Mouse (Mus musculus) megakaryocyte, embryonic 14.5 days (primary cell): ENCODE measurements around the gene Acbd4. TPM values are rescaled to one million over a fixed set of nuclear protein-coding genes. Genes with fewer than 3 reads are reported as not detected.

Experiments used
- H3K27me3 ChIP-seq: replicated peaks from 2 replicates; pipeline ENCODE3; 2012; ENCODE audit warnings: inconsistent platforms
- H3K36me3 ChIP-seq: replicated peaks from 2 replicates; pipeline ENCODE3; 2012; ENCODE audit warnings: low read length, inconsistent platforms, mixed read lengths
- H3K4me1 ChIP-seq: 2 replicates; pipeline ENCODE4 v1.6.1; 2012; ENCODE audit warnings: inconsistent platforms
- H3K4me3 ChIP-seq: replicated peaks from 2 replicates; pipeline ENCODE3; 2012; ENCODE audit warnings: moderate library complexity, mild to moderate bottlenecking, inconsistent platforms
- H3K9me3 ChIP-seq: 2 replicates; pipeline ENCODE4 v1.6.1; 2012; ENCODE audit warnings: inconsistent platforms
- FLI1 ChIP-seq: IDR thresholded peaks from 2 replicates; pipeline ENCODE4 v1.6.1; 2012; ENCODE audit warnings: low read length, inconsistent platforms, mixed read lengths
- GATA1 ChIP-seq: IDR thresholded peaks from 3 replicates; pipeline ENCODE4 v1.6.1; 2012; ENCODE audit warnings: mixed read lengths, low read length, inconsistent platforms, borderline replicate concordance
- polyA plus RNA-seq: library from polyadenylated mRNA; stranded (reverse); fragments of >175 nt; gene quantifications from 2 replicates; pipeline ENCODE4 v1.2.3, GENCODE M21; 2012; ENCODE audit warnings: low replicate concordance; ENCODE audit not compliant: insufficient read depth

Gene Acbd4
- polyA plus RNA-seq, 1 experiment: 61.0 TPM

- Histone ChIP-seq H3K4me1 (peaks cover 15% of the 10 kb centered on the region), H3K9me3 (no peaks in the 10 kb centered on the region), H3K4me3 (no peak overlapping the region), H3K27me3 (no peaks in the 10 kb centered on the region), H3K36me3 (peaks cover 54% of the 10 kb centered on the region)
- no peak for TF ChIP-seq GATA1
- no peak for TF ChIP-seq FLI1
These were observed 10.5 kb downstream of the Acbd4 start for GRCm38 (mm10) chr11:103111881-103112551.

DNA sequence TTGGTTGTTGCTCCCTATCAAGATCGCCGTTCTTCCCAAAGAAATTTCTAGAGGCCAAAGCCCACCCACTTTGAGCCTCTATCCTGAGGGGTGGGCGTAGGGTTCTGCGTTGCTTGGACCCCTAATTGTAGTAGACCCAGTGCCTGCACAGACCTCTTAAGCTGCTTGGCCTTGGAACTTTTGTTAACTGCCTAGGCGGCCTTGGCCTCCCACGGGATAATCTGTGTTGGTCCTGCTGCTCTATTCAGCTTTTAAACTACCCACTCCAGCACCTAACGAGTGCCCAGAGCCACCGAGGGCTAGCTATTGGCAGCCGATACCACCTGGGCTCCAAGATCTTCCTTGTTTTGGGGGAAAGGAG is 11.1 kb downstream of the Acbd4 start:
- no peak overlapping the region for H3K4me3 ChIP-seq

DNA sequence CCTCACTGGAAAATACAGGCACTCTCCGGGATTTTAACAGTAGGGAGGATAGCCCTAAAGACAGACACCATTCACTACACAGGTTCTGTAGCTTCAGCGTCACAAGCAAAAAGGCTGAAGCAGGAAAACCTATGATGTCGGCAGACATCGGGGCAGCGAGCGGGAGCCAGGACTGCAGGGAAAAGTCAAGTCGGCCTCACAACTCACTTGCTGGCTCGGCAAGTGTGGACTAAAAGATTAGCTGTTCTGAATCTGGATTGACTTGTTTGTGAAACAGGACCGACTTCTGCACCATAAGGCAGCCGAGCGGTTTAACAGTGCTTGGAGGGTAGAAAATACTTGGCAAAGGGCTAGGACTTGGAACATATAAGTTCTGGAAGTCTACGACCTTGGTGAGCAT is 11.5 kb downstream of the Acbd4 start:
- Histone ChIP-seq H3K4me3 (no peak overlapping the region), H3K9me3 (no peaks in the 10 kb centered on the region), H3K27me3 (no peaks in the 10 kb centered on the region), H3K36me3 (peaks cover 48% of the 10 kb centered on the region), H3K4me1 (peaks cover 15% of the 10 kb centered on the region)
- TF ChIP-seq FLI1 (no peak), GATA1 (no peak)

More for the DNA sequence above, 11.1 kb downstream of the Acbd4 start:
- Histone ChIP-seq H3K36me3 (peaks cover 49% of the 10 kb centered on the region), H3K4me1 (peaks cover 15% of the 10 kb centered on the region), H3K27me3 (no peaks in the 10 kb centered on the region), H3K9me3 (no peaks in the 10 kb centered on the region)
- TF ChIP-seq FLI1 (no peak), GATA1 (no peak)

DNA sequence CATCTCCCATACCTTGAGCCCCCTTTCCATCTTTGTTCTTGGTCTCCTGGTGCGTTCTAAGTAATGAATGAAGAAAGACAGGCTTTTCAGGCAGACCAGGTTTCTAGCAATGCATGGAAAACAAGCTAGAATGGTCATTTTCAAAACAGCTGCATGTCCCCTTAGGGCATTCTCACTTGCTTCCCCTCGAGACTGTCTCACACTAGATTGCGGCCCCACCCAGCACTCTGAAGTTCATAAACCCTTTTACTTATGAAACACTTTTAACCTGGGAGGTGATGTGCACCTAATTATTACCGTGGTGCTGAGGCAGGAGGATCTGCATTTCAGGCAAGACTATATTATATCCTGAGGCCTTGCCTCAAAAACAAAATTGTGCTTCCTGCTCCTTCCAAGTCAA is 12.3 kb downstream of the Acbd4 start:
- Histone ChIP-seq H3K36me3 (peaks cover 47% of the 10 kb centered on the region), H3K27me3 (no peaks in the 10 kb centered on the region), H3K4me1 (peaks cover 20% of the 10 kb centered on the region), H3K9me3 (no peaks in the 10 kb centered on the region), H3K4me3 (no peak overlapping the region)
- TF ChIP-seq FLI1 (no peak), GATA1 (no peak)

GRCm38 (mm10) chr11:103114270-103114943 is 12.9 kb downstream of the Acbd4 start:
- Histone ChIP-seq H3K9me3 (no peaks in the 10 kb centered on the region), H3K4me3 (peak overlapping the region; percentile 98), H3K27me3 (no peaks in the 10 kb centered on the region), H3K4me1 (peaks cover 23% of the 10 kb centered on the region), H3K36me3 (peaks cover 43% of the 10 kb centered on the region)
- TF ChIP-seq FLI1 (no peak), GATA1 (no peak)

DNA sequence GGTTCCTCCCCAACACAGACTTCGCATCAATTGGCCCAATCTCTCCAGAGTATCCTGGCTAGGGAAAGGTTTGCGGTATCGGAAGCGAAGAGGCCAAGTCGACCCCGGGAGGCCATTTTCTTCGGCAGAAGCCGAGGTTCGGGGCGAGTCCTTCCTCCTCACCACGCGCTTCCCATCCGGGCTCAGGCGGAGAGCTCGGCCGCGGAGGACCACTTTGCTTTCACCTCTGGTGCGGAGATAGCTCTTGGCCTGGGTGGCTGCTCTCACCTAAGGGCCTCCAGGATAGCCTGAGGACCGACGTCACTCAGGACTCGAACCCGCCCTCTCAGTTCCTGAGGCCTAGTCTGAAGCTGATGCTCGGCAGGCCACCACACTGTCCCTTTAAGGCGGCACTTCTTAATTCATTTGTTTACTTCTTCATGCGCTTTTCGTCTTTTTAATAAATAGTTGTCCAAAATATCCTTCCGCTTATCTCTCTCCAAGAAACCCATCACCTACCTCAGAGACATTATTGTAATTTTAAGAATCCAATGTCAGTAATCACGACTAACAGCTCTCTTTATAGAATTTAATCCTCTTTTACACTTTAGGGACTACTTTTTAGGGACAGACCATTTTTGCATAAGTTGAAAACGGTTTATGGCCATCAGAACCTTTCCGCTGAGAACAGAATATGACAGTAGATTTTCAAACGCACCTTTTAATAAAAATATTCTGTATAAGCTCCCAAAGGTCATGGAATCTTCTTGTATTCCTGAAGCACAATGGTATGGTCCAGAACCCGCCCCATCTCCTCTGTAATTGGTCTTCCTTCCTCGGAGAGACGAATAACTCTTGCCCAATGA is 13.9 kb downstream of the Acbd4 start:
- peaks cover 27% of the 10 kb centered on the region for H3K4me1 ChIP-seq
- H3K9me3 ChIP-seq: no peaks in the 10 kb centered on the region
- peak overlapping the region; percentile 98 for H3K4me3 ChIP-seq
- H3K27me3 ChIP-seq: no peaks in the 10 kb centered on the region
- TF ChIP-seq GATA1 (no peak), FLI1 (no peak)
- H3K36me3 ChIP-seq: peaks cover 42% of the 10 kb centered on the region

- H3K9me3 ChIP-seq: no peaks in the 10 kb centered on the region
- H3K4me3 ChIP-seq: peak within 1 kb of the TSS; percentile 98
- H3K27me3 ChIP-seq: no peaks in the 10 kb centered on the region
- H3K4me1 ChIP-seq: peaks cover 27% of the 10 kb centered on the region
- H3K36me3 ChIP-seq: peaks cover 39% of the 10 kb centered on the region
- TF ChIP-seq GATA1: no peak
- TF ChIP-seq FLI1: no peak
These were observed 14.7 kb downstream of the Acbd4 start, which contains the start of gene Hexim1 for GRCm38 (mm10) chr11:103116008-103116818. Gene Hexim1 (plus strand): TSS chr11:103116231.

GRCm38 (mm10) chr11:103116959-103117590 is 15.6 kb downstream of the Acbd4 start:
- Histone ChIP-seq H3K27me3 (no peaks in the 10 kb centered on the region), H3K4me3 (peak overlapping the region; percentile 98), H3K36me3 (peaks cover 34% of the 10 kb centered on the region), H3K9me3 (no peaks in the 10 kb centered on the region), H3K4me1 (peaks cover 27% of the 10 kb centered on the region)
- no peak for TF ChIP-seq GATA1
- no peak for TF ChIP-seq FLI1

GRCm38 (mm10) chr11:103117591-103118009 is 16.1 kb downstream of the Acbd4 start:
- no peak for TF ChIP-seq GATA1
- no peak for TF ChIP-seq FLI1
- H3K36me3 ChIP-seq: peaks cover 33% of the 10 kb centered on the region
- no peaks in the 10 kb centered on the region for H3K9me3 ChIP-seq
- peak overlapping the region; percentile 98 for H3K4me3 ChIP-seq
- H3K27me3 ChIP-seq: no peaks in the 10 kb centered on the region
- H3K4me1 ChIP-seq: peaks cover 27% of the 10 kb centered on the region

GRCm38 (mm10) chr11:103118866-103119265 is 17.4 kb downstream of the Acbd4 start:
- Histone ChIP-seq H3K9me3 (no peaks in the 10 kb centered on the region), H3K4me3 (peak overlapping the region; percentile 98), H3K36me3 (peaks cover 25% of the 10 kb centered on the region), H3K27me3 (no peaks in the 10 kb centered on the region), H3K4me1 (peaks cover 29% of the 10 kb centered on the region)
- TF ChIP-seq FLI1: no peak
- TF ChIP-seq GATA1: no peak
